Comparison of ENCODE assay signal across 12 mouse cellular contexts in genomic region chr14:10509252-10509651, GRCm38 (mm10).
"Had no signal": no experiment of that assay in that cellular context is flagged by ENCODE, and none has a peak within 500 bp of the region (broad histone marks: within the 10 kb centered on the region; RNA-seq: fewer than 3 reads in every experiment).

No protein-coding gene starts in this region.

- DNase-seq: retina, postnatal 1 day; right cerebral cortex, adult 18-20 months; right cerebral cortex, postnatal 14 days; right cerebral cortex, postnatal 25 days; right cerebral cortex, postnatal 4 days; spleen, adult 18-20 months; thymus, adult 18-20 months; thymus, adult 2 months; thymus, postnatal 14 days; thymus, postnatal 25 days; thymus, postnatal 36 days; thymus, postnatal 4 days had no signal
